Mouse (Mus musculus): ENCODE results near the gene Mt4. TPM values are rescaled to one million over a fixed set of nuclear protein-coding genes. Genes with fewer than 3 reads are reported as not detected.
A peak's percentile ranks its signal among the peaks of the same experiment; 100 is the strongest.

Gene Mt4
- total RNA-seq, 1 experiment from 2014 or later, result not detected

- peak; percentile 66 for DNase-seq
Observed at GRCm38 (mm10) chr8:94179713-94180560, 42.9 kb downstream of the Mt4 start.

GRCm38 (mm10) chr8:94180561-94180908 is 43.5 kb downstream of the Mt4 start:
- no peak for DNase-seq

GRCm38 (mm10) chr8:94182055-94182929 is 45.3 kb downstream of the Mt4 start:
- DNase-seq, result no peak

DNA sequence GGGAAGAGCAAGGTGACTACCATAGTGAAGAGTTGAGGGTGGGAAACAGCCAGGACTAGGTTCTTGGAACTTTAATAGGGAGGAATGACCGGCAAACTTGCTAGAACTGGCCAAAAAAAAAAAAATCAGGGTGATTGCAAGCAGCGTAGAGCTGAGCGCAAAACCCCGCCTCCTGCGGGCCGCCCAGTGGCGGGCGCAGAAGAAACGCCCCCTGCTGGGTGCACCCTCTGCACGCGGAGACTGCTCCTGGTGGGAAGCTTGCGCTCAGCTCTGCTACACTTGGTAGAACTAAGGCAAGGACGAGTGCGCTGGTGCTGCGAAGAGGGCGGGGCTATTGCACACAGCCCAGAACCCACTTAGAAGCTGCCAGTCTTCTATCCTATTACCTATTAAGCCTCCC is 46.1 kb downstream of the Mt4 start:
- DNase-seq, result peak; percentile 93

- no peak for DNase-seq
Observed at GRCm38 (mm10) chr8:94184357-94184843, 47.4 kb downstream of the Mt4 start.

- no peak for DNase-seq
Observed at GRCm38 (mm10) chr8:94185791-94186190, 48.8 kb downstream of the Mt4 start.

DNA sequence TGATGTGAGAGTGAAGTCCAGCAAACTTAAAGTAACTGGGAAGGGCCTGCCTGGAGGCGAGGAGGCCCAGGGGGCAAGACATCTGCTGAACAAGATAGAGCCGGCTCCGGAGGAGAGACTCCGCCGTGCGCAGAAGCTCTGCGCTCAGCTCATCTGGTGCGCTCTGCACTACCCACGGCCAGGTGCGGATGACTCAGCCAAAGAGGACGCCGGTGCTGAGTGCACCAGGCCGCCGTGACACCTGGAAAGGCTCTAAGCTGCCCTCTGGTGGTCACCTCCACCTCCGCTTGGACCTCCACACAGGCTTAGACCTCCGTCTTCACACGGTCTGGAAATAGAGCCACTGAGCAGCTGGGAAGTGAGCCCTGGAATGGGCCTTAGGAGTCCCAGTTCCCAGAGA is 49.5 kb downstream of the Mt4 start:
- peak; percentile 82 for DNase-seq

GRCm38 (mm10) chr8:94187290-94188002 is 50.4 kb downstream of the Mt4 start:
- DNase-seq, result no peak

Other genes starting within 250 kb of the Mt4 start
- 156 and 169 TPM in 2 replicates for gene Amfr, start 124.4 kb upstream of the Mt4 start, total RNA-seq (2021)
- gene Nudt21, start 100.2 kb upstream of the Mt4 start, total RNA-seq (2021), result 43.3 and 50.4 TPM in 2 replicates
- gene Ogfod1, start 100.0 kb upstream of the Mt4 start, total RNA-seq (2021), result 16.4 and 18.2 TPM in 2 replicates
- 14.3 and 19.6 TPM in 2 replicates for gene Bbs2, start 38.3 kb upstream of the Mt4 start, total RNA-seq (2021)
- gene Mt3, start 15.4 kb downstream of the Mt4 start, total RNA-seq (2021), result 4.3 and 8.4 TPM in 2 replicates
- 119 and 299 TPM in 2 replicates for gene Mt2, start 35.5 kb downstream of the Mt4 start, total RNA-seq (2021)
- gene Mt1, start 41.9 kb downstream of the Mt4 start, total RNA-seq (2021), result 237 and 369 TPM in 2 replicates
- gene Nup93, start 77.4 kb downstream of the Mt4 start, total RNA-seq (2021), result 17.1 and 20.2 TPM in 2 replicates
- gene Slc12a3, start 192.0 kb downstream of the Mt4 start, total RNA-seq (2021), result 0.11 and 0.19 TPM in 2 replicates
- gene Herpud1, start 249.2 kb downstream of the Mt4 start, total RNA-seq (2021), result 112 and 114 TPM in 2 replicates

Data from adrenal gland, postnatal 14 days (tissue).